Mouse (Mus musculus) brain, embryonic 18.5 days (tissue): Measurements from ENCODE around the gene Apaf1.
A peak's percentile ranks its signal among the peaks of the same experiment; 100 is the strongest.

Experiments
- DNase-seq: peaks from one replicate; pipeline ENCODE4 v3.0.0-alpha.2; 2012; ENCODE audit warnings: low read depth, low spot score

Apaf1 gene

DNA sequence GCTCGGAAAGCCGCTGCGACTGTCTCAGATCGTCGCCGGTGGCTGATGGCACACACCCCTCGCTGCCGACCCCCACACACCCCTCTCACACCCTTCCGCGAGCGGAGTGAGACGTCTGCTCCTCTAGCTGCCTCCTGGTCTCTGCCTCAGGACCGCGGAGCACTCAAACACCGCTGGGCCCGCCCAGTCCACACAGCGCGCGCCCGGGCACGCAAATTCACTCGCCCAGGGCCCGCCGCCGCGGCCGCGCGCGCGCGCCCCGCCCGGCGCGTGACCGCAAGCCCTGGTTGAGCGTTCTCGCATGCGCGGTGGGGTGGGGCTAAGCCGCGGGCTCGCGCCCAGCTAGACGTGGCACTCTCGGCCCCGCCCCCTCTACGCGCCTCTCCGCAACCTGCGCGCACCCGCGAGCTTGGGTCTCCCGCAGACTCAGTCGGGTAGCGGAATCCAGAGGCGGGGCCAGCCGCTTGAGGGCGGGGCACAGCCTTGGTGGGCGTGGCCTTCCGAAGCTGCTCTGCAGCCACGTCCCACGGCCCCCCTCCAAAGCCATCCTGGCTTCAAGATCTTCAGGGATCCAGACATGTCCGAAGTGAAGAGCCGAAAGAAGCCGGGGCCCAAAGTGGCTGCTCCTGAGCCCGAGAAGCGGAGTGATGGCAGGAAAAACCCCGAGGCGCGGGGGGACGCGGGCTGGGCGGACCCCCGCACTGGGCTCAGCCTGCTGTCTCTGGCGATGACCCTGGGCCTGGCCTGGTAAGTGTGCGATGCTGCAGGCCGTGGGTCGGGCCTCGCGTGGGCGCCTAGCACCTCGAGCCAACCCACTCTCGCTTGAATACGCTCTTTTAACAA lies at the start of gene Apaf1, which contains the start of gene Ikbip:
TSS of gene Apaf1 (minus strand) at position 221 of the 843 bp plus-strand sequence.
TSS of gene Ikbip (plus strand) at position 391 of the 843 bp plus-strand sequence.
- DNase-seq: peak; percentile 95

DNA sequence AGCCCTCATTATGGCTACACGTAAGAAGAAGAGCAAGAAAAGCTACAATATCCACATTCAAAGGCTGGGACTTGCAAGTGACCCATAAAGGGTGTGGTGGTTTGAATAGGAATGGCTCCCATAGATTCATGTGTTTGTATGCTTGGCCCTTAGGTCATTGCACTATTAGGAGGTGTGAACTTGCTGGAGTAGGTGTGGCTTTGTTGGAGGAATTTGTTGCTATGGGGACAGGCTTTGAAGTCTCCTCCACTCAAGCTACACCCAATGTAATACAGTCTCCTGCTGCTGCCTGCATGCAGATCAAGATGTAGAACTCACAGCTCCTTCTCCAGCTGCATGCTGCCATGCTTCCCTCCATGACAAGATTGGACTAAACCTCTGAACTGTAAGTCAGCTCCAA lies 49.0 kb upstream of the Apaf1 start:
- no peak for DNase-seq

DNA sequence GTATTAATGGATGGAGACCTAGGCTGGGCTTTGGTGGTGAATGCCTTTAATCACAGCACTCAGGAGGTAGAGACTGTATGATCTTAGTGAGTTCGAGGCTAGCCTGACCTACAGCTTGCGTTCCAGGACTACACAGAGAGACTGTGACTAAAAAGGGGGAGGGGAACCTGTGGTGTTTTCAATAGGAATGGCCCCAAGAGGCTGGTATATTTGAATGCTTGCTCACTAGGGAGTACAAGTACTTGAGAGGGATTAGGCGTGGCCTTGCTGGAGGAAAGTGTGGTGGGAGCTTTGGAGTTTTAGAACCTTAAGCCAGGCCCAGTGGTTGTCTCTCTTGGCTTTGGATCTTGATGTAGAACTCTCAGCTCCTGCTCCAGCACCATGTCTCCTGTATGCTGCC lies 48.2 kb upstream of the Apaf1 start:
- DNase-seq: no peak

DNA sequence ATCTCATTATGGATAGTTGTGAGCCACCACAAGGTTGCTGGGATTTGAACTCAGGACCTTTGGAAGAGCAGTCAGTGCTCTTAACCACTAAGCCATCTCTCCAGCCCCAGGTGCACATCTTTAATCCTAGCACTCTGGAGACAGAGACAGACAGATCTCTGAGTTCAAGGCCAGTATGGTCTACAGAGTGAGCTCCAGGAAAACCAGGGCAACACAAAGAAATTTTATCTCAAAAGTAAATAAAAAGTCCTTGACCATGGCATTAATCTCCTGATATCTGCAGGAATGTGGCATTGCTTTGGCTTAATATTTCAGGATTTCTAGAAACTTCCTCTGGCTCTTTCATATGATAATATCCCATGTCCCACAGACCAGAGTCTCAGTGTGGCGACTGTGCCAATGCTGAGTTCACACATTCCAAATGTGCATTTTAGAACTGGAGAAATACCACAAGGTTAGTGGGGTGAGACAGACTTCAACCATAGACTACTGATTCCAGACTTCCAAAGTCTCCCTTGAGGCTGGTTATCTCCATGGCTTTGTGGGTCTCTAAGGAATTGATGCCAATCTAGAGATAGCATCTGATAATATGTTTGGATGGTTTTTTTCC lies 46.1 kb upstream of the Apaf1 start:
- DNase-seq: no peak

DNA sequence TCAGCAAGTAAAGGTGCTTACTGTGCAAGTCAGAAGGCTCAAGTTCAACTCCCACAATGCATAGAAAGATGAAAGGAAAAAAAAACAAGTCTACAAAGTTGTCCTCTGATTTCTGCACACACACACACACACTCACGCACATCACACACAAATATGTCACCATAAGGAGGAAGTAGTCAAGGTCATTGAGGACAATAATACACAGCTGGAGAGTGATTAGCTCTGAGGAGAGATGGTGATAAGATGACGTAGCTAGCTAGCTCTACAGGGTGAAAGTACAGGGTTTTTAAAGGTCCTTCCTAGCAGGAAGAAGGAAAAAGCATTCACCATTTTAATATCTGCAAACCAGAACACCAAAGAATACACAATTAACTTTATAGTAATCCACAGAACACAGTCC lies 44.8 kb upstream of the Apaf1 start:
- DNase-seq: no peak

DNA sequence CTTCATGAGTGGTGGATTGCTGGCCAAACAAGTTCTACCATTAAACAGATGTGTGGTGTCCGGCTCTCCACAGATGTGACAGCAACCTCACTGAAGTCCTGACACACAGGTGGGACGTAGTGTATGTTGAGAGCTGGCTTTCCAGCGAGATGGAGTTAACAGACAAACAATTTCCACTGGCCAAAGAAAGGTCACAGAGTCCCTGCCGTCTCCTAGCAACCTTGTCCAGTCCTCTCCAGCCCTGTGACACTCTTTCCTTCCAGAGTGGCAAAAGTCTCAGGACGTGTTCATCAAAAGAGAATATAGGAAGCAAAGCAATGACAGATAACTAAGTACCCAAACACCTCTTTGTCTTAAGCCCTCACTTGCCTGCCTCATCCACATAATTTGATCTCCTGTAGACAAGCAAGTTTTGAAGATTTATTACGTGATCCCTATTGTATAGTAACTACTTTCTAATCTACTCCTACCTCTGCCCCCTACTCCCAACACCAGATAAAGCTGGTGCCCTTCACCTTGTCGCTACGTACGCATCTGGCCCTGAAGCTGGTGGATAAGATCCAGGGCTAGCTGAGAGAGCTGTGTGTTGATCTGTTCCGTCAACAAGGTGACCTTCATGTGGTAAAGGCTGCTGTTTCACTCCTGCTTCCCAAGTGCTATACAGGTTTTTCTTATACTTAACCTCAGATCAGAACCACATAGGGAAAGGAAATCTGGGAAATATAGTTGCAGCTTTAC lies 44.2 kb upstream of the Apaf1 start:
- DNase-seq: no peak

DNA sequence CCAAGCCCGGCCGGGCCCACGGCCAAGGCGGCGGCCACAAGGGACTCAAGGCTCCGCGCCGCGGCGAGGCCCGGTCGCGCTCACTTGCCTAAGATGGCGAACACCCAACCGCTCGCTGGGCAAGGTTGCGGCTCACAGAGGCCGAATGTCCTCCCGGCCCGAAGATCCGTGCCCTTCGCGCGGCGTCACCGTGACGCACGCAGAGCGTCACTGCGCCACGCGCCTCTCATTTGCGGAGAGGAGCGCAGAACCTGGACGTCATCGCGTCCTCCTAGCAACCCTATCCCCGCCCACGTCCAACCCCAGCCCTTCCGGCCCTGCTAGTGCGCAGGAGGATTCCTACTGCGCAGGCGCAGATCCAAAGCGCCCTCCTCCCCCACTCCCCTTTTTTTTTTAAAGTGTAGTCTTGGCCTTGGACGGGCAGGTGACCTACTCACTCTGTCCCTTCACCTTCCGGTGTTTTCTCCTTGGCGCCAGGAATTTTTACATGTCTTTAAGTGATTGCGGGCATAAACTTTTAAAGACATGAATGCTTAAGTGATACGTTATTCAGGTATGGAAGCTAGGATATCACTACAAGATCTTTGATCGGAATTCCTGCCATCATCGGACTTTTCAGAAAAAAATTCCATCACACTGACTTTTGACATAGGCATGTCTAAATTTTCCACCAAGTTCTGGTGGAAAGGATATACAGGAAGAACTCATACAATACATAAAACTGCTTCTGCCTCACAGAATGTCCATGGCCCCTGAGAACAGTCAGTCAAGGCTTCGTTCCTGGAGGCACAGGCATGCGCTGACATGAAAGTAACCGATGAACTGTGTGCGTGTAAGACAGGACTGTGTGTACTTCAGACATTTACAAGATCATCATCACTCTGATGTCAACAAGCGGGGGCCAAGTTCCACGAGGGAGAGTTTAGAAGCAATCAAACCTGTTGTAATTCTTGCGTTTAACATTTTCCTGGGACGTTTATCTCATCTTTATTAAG lies 41.6 kb upstream of the Apaf1 start, which contains the start of gene Slc25a3:
TSS of gene Slc25a3 (minus strand) at position 232 of the 995 bp plus-strand sequence.
- DNase-seq: peak; percentile 96

DNA sequence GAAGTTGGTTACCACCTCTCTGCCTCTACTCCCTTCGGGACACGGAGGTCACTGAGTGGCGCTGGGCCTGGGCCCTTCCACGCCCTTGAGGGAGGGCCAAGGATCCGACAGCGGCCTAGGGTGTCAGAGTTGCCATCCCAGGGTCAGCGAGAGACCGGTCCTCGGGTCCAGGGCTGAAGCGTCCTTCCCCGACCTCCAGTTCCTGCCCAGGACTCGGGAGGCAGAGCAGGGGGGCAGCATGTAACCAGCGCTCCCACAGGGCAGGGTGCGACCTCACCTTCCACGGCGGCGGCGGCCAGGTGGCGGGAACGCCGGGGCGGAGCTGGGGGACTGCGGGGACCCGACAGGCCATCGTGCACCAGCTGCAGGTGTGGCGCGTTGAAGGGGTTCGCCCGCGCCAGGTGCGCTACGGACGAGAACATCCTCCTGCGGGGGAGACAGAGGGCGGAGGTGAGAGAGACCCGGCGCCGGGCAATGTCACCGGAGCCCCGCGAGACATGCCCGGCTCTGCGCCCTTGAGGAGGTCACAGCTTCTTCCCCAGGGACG lies 40.8 kb upstream of the Apaf1 start:
- DNase-seq: no peak

DNA sequence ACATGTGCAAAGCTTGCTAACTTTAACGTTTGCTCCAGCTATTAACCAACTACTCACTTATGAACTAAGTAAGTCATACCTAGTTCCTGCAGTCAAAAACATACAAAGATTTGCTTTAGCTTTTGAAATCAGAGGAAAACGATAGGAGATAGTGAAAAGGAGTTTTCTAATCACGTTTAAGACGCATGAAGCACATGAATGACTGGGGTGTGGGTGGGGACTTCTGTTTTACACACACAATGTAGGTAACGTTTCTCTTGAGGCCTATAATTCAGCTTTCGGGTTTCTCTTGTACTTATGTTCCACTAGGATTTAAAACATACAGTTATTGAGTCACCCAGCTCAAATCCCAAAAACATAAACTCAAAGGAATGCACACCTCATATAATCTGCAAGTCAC lies 40.1 kb upstream of the Apaf1 start:
- no peak for DNase-seq

DNA sequence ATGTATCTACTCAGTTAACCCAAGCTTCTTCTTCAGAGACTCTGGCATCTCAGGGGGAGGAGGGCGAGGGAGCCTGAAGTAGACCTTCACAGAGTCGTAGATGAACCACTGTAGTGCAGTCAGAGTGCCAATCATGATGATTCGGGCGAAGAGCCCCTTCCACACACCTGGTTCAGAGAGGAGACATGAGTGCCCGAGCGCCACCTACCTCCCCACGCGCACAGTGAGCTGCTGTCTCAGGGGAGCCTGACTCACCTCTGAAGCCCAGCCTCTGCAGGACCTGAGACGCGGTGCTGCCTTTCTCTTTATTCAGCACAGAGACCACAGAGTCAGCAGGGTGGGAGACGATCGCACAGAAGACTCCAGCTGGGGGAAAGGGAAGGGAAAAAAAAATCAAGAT lies 34.4 kb upstream of the Apaf1 start:
- DNase-seq: no peak

DNA sequence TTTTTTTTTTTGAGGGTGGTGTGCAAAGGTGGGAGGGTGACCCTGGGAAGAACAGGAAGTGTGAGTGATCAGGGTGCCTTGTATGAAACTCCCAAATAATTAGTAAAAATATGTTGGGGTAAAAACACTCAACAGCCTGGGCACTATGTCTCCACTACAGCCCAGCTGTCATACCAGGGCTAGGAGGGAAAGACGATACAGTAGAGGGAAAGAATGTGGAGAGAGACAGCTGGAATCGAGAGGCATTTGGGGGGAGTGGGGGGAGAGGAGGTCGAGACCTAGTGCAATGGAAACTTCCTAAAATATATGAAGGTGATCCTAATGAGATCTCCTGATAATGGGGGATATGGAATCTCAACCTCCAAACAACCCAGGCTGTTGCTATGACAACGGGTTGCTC lies 27.3 kb upstream of the Apaf1 start:
- no peak for DNase-seq

DNA sequence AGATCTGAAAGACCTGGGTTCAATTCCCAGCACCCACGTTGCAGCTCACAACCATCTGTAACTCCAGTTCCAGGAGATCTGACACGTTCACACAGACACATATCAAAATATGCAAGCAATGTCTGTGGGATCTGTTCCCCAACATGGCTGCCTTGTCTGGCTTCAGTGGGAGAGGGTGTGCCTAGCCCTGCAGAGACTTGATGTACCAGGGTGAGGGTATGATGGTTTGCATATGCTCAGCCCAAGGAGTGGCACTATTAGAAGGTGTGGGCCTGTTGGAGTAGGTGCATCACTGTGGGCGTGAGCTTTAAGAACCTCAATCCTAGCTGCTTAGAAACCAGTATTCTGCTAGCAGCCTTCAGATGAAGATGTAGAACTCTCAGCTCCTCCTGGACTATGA lies 23.4 kb upstream of the Apaf1 start:
- no peak for DNase-seq

DNA sequence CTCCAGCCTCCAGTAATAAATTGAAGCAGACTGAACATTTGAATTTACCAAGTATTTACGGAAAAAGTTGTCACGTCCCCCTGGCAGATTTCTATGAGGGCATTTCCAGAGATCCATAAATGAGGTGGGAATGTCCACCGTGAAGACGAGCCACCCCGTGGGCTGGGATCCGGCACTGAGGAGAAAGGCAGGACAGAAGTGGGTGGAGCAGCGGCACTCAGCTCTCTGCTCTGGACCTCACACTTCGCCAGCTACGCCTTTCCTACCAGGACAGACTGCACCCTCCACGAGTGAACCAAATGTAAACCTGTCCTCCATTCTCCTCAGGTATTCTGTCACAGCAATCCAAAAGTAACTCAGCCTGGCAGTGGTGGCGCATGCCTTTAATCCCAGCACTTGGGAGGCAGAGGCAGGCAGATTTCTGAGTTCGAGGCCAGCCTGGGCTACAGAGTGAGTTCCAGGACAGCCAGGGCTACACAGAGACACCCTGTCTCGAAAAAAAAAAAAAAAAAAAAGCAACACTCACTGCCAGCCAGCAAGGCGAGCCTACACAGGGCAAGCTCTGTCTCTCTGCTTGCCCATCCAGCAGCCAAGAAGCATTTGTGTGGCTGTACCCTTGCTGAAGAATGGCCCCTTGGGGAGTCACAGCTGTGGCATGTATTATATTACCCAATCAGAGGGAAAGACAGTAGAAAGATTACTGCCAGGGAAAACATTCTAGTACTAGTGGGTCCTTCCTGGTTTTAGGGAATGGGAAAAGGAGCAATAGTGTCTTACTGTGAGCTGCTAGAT lies 20.4 kb upstream of the Apaf1 start:
- no peak for DNase-seq

DNA sequence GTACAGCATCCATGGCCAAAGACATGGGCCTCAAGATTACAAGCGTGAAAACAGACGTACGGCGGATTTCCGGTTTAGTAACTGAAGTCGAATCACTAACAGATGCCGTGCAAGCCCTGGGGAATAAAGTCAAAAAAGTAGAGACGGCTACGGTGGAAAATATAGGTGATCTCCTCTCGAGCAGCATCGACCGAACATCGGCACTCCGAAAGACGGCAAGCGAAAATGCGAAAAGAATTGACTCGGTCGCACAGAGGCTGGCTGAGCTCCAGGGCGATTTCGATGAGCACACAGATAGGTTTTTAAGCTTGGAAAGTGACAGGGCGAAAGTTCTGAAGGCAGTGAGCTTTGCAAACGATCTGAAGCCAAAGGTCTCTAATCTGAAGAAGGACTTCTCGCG lies 19.4 kb upstream of the Apaf1 start:
- DNase-seq: no peak

DNA sequence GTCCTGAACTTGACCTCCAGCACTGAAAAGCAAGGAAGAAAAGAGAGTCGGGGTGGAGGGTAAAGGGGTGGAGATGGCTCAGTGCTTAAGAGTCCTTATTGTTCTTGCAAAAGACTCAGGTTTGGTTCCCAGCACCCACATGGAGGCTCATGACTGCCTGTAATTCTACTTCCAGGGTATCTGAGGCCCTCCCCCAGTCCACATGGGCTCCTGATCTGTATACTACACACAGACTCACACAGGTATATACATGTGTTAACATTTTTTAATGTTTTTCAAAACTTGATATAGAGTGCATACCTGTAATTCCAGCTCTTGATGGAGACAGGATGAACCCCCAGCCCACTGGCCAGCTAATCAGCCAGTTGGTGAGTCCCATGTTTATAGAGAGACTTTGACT lies 17.5 kb upstream of the Apaf1 start:
- DNase-seq: no peak

DNA sequence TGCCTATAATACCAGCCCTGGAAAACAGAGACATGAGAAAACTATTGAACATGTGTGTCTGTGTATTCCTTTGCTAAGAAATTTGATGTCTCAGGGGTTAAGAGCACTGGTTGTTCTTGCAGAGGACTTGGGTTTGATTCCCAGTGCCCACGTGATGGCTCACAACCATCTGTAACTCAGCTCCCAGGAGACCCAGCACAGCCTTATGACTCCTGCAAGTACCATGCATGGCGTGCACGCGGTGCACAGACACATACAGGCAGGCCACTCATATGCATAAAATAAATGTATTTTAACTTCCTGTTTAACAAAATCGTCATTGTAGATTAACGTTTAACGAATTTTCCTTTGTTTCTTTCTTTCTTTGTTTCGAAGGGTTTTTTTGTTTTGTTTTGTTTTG lies 15.5 kb upstream of the Apaf1 start:
- DNase-seq: no peak

DNA sequence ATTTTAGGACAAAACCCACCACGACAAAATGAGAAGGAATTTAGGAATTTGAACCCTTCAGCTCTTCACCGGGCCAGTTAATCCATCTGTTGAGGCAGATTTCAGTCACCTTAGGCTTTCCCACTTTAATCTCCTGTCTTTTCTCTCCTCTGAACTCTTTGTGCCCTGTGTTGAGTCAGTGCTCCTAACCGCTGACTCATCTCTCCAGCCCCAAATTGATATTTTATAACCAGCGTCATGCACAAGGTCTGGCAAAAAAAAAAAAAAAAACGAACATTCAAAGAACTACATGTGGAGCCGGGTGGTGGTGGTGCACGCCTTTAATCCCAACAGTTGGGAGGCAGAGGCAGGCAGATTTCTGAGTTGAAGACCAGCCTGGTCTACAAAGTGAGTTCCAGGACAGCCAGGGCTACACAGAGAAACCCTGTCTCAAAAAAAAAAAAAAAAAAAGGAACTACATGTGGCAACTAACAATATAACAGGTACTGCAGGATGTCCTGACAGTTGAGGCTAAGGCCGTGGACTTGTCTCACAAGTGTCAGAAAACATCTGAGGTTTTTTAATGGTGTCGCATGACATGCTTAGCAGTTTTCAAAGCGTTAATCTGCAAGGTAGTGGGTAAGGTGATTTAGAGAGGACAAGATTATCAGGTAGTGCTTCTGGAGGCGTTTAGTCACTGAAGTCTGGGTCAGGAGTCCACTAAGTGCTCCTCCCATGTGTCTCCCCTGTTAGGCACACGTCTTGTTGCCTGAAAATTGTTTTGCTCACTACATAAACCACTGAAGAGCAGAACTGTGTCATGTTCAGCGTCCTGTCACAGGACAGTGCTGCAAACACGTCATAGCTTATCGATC lies 11.9 kb upstream of the Apaf1 start:
- no peak for DNase-seq

DNA sequence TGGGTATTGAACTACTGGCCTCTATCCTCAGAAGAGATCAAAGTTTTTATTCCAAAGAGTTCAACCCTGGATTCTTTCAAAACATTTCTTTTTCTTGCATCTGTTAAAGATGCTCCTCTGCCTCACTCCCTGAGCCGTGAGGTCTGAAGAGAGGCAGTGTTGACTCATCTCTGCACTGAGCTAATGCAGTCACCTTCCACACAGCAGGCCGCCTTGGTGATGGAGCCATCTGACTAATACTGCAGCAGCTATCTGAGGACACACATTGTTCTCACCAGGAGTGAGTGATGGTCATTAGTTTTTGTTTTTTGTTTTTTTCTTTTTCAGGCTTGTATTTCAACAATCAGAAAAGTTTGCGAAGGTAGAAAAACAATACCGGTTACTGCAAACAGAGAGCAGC lies 10.2 kb upstream of the Apaf1 start:
- DNase-seq: no peak

DNA sequence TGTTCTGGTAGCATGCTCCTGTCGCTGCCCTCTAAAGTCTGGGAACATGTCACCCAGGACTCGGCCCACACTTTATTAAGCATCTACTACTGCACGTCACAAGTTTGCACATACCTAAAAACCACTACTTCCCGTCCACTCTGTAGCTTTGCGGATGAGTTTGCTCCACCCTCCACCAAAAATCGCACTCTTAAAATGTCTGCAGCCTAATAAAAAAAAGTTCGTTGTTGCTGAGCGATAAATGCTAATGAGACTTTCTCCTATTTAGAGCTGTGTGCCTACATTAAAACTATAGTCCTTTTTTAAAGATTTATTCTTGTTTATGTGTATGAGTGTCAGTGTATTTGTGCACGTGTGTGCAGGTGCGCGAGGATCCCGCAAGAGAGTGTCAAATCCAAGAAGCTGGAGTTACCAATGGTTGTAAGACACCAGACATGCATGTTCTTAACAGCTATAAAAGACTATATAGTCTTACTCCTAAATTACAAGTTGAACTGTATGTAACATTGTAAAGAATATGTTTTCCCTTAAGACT lies 890 bp upstream of the Apaf1 start:
- no peak for DNase-seq
